Mouse (Mus musculus) brain, embryonic 14.5 days (tissue): ENCODE results near the gene Lap3.

Experiments used
- CTCF ChIP-seq: fragments of 200-500 bp; IDR thresholded peaks from 2 replicates; pipeline ENCODE4 v1.5.1; 2012; ENCODE audit warnings: inconsistent platforms, mild to moderate bottlenecking, moderate library complexity, borderline replicate concordance; ENCODE audit not compliant: insufficient read depth, insufficient read length; ENCODE audit errors: extremely low read depth
- POLR2A ChIP-seq: fragments of 200-500 bp; IDR thresholded peaks from 2 replicates; pipeline ENCODE4 v1.6.1; 2012; ENCODE audit warnings: mild to moderate bottlenecking, inconsistent platforms, borderline replicate concordance; ENCODE audit not compliant: poor library complexity, insufficient read depth, insufficient read length, severe bottlenecking; ENCODE audit errors: extremely low read depth

GRCm38 (mm10) chr5:45494093-45494755 is 1.1 kb downstream of the Lap3 start:
- TF ChIP-seq CTCF (no peak), POLR2A (no peak)
